Mouse (Mus musculus) heart, embryonic 10.5 days (tissue): ENCODE results near the gene Klra4. TPM values are rescaled to one million over a fixed set of nuclear protein-coding genes. Genes with fewer than 3 reads are reported as not detected.
"Not testable (repeated sequence)": the region's sequence is repeated elsewhere in the genome, so short reads cannot be mapped to it uniquely, and the experiment has no call there.

ENCODE experiments used
- DNase-seq: peaks from one replicate; pipeline ENCODE4 v3.0.0-alpha.2; 2017; ENCODE audit warnings: low spot score
- H3K27ac ChIP-seq: fragments of 300-500 bp; sonication (generic); 2 replicates; pipeline ENCODE4 v1.5.1; 2016; ENCODE audit warnings: mild to moderate bottlenecking
- H3K27me3 ChIP-seq: fragments of 300-500 bp; sonication (generic); 2 replicates; pipeline ENCODE4 v1.6.1; 2016; ENCODE audit warnings: mild to moderate bottlenecking; ENCODE audit not compliant: poor library complexity, insufficient read depth, severe bottlenecking
- H3K36me3 ChIP-seq: fragments of 300-500 bp; sonication (generic); 2 replicates; pipeline ENCODE4 v1.6.1; 2016; ENCODE audit warnings: mild to moderate bottlenecking, moderate library complexity
- H3K4me1 ChIP-seq: fragments of 300-500 bp; sonication (generic); 2 replicates; pipeline ENCODE4 v1.6.1; 2016; ENCODE audit warnings: mild to moderate bottlenecking
- H3K4me3 ChIP-seq: fragments of 300-500 bp; sonication (generic); 2 replicates; pipeline ENCODE4 v1.5.1; 2016; ENCODE audit warnings: mild to moderate bottlenecking, moderate library complexity
- H3K9me3 ChIP-seq: fragments of 300-500 bp; sonication (generic); 2 replicates; pipeline ENCODE4 v1.6.1; 2016; ENCODE audit warnings: mild to moderate bottlenecking, moderate library complexity
- WGBS: fragments of 180-500 bp; shearing (Covaris S2); methylation state at CpG from one replicate; pipeline ENCODE4 v1.1.7; 2016; 5-methylcytosine and 5-hydroxymethylcytosine counted together
- polyA plus RNA-seq: library from polyadenylated mRNA; unstranded; fragments of >200 nt; fragmentation: Nextera tagmentation; extraction: Ambion mirVana; gene quantifications from 2 replicates; pipeline ENCODE4 v1.2.1, GENCODE M21; 2016

Klra4 gene
- not detected in 2 replicates for polyA plus RNA-seq

- H3K4me3 ChIP-seq, H3K27me3 ChIP-seq, H3K27ac ChIP-seq, DNase-seq, H3K9me3 ChIP-seq, H3K36me3 ChIP-seq, H3K4me1 ChIP-seq: not testable (repeated sequence)
- WGBS, result 51% methylated on average over 1 of the region's 1 CpGs
Measured at GRCm38 (mm10) chr6:130067171-130067570, at the start of gene Klra4. Gene Klra4 (minus strand): TSS chr6:130067271.

- H3K4me1 ChIP-seq, result no peaks in the 10 kb centered on the region
- DNase-seq, result no peak
- no peak overlapping the region for H3K27ac ChIP-seq
- H3K4me3 ChIP-seq, result no peak overlapping the region
- H3K36me3 ChIP-seq, result no peaks in the 10 kb centered on the region
- WGBS, result 91% methylated on average over 1 of the region's 1 CpGs
- H3K9me3 ChIP-seq, result peaks cover 5% of the 10 kb centered on the region
- no peaks in the 10 kb centered on the region for H3K27me3 ChIP-seq
Measured at GRCm38 (mm10) chr6:130110485-130110884, 43.4 kb upstream of the Klra4 start.

- not testable (repeated sequence) for H3K36me3 ChIP-seq, H3K4me3 ChIP-seq, DNase-seq, H3K4me1 ChIP-seq, H3K9me3 ChIP-seq, H3K27ac ChIP-seq, H3K27me3 ChIP-seq
- WGBS, result 86% methylated on average over 3 of the region's 3 CpGs
Measured at GRCm38 (mm10) chr6:130102743-130103142, 35.7 kb upstream of the Klra4 start.

GRCm38 (mm10) chr6:130092336-130092948 lies 25.4 kb upstream of the Klra4 start:
- Histone ChIP-seq H3K4me3 (no peak overlapping the region), H3K27ac (no peak overlapping the region), H3K36me3 (no peaks in the 10 kb centered on the region), H3K9me3 (no peaks in the 10 kb centered on the region), H3K27me3 (no peaks in the 10 kb centered on the region), H3K4me1 (no peaks in the 10 kb centered on the region)
- no peak for DNase-seq
- WGBS, result 79% methylated on average over 5 of the region's 5 CpGs

- DNase-seq, result no peak
- Histone ChIP-seq H3K4me1 (no peaks in the 10 kb centered on the region), H3K4me3 (no peak overlapping the region), H3K36me3 (no peaks in the 10 kb centered on the region), H3K27me3 (no peaks in the 10 kb centered on the region), H3K27ac (no peak overlapping the region), H3K9me3 (no peaks in the 10 kb centered on the region)
- 73% methylated on average over 5 of the region's 5 CpGs for WGBS
Measured at GRCm38 (mm10) chr6:130065196-130065595, 1.9 kb downstream of the Klra4 start.

- not testable (repeated sequence) for H3K9me3 ChIP-seq, H3K36me3 ChIP-seq, DNase-seq, H3K27me3 ChIP-seq, H3K27ac ChIP-seq, H3K4me3 ChIP-seq, H3K4me1 ChIP-seq
- WGBS, result 63% methylated on average over 4 of the region's 4 CpGs
Measured at GRCm38 (mm10) chr6:130035146-130035545, 31.9 kb downstream of the Klra4 start.

GRCm38 (mm10) chr6:130031493-130032089 lies 35.5 kb downstream of the Klra4 start:
- H3K4me3 ChIP-seq, result not testable (repeated sequence)

GRCm38 (mm10) chr6:130026854-130027253 lies 40.2 kb downstream of the Klra4 start, which contains the start of gene Klra6:
Gene Klra6 (minus strand): TSS chr6:130026954.
- Histone ChIP-seq H3K27ac (no peak within 1 kb of the TSS), H3K4me3 (no peak within 1 kb of the TSS), H3K4me1 (no peaks in the 10 kb centered on the region), H3K9me3 (no peaks in the 10 kb centered on the region; the same call in 1 of the 2 replicates), H3K36me3 (no peaks in the 10 kb centered on the region), H3K27me3 (no peaks in the 10 kb centered on the region)
- no peak for DNase-seq
- 71% methylated on average over 4 of the region's 4 CpGs for WGBS

More at GRCm38 (mm10) chr6:130031493-130032089, 35.5 kb downstream of the Klra4 start:
- not testable (repeated sequence) for H3K27me3 ChIP-seq, H3K36me3 ChIP-seq, H3K9me3 ChIP-seq, H3K4me1 ChIP-seq, DNase-seq, H3K27ac ChIP-seq

Other genes with a start within 250 kb of the Klra4 start
- gene Gm17631, start 204.6 kb downstream of the Klra4 start, polyA plus RNA-seq, result not detected in 2 replicates
- gene Klra17, start 190.6 kb downstream of the Klra4 start, polyA plus RNA-seq, result not detected in 2 replicates
- gene Klra5, start 149.6 kb downstream of the Klra4 start, polyA plus RNA-seq, result not detected in 2 replicates
- gene Klra6, start 40.3 kb downstream of the Klra4 start, polyA plus RNA-seq, result not detected in 2 replicates
- not detected in 2 replicates for gene Klra8, start 62.6 kb upstream of the Klra4 start, polyA plus RNA-seq
- not detected in 2 replicates for gene Klra9, start 125.8 kb upstream of the Klra4 start, polyA plus RNA-seq
- not detected in 2 replicates for gene Klra7, start 166.1 kb upstream of the Klra4 start, polyA plus RNA-seq
- not detected in 2 replicates for gene Klra10, start 214.7 kb upstream of the Klra4 start, polyA plus RNA-seq